Mouse (Mus musculus) layer of hippocampus, adult 18-20 months (tissue): ENCODE data around the gene Rbks. TPM values are rescaled to one million over a fixed set of nuclear protein-coding genes. Genes with fewer than 3 reads are reported as not detected.

Source experiments
- DNase-seq, 2 experiments: peaks; one replicate each; pipeline ENCODE4 v3.0.0; 2022; ENCODE audit warnings: low spot score in 2 of 2
- long read RNA-seq: library from polyadenylated mRNA; stranded (forward); transcript quantifications from one replicate; pipeline ENCODE4 v2.0.0, GENCODE M21; 2021
- total RNA-seq, 2 experiments: library from RNA; stranded (reverse); gene quantifications; 2 replicates each; pipeline ENCODE4 v1.2.3; 2021

Gene Rbks
- 1 to 10 TPM; 2.5 to 4.4 TPM for total RNA-seq
- long read RNA-seq = 0 reads

GRCm38 (mm10) chr5:31696971-31697643 lies at the start of gene Rbks:
Rbks (minus strand) TSS chr5:31697627.
- no peak for DNase-seq

GRCm38 (mm10) chr5:31742521-31743031 lies 45.1 kb upstream of the Rbks start:
- DNase-seq = no peak

- DNase-seq = no peak
Observed at GRCm38 (mm10) chr5:31741931-31742330, 44.5 kb upstream of the Rbks start.

- no peak for DNase-seq
Observed at GRCm38 (mm10) chr5:31732644-31733338, 35.4 kb upstream of the Rbks start.

- DNase-seq = no peak
Observed at GRCm38 (mm10) chr5:31727456-31727855, 30.0 kb upstream of the Rbks start.

GRCm38 (mm10) chr5:31725885-31726284 lies 28.5 kb upstream of the Rbks start:
- DNase-seq = no peak

- no peak for DNase-seq
Observed at GRCm38 (mm10) chr5:31724519-31724918, 27.1 kb upstream of the Rbks start.

- DNase-seq = no peak
Observed at GRCm38 (mm10) chr5:31715486-31716150, 18.2 kb upstream of the Rbks start.

GRCm38 (mm10) chr5:31713841-31714264 lies 16.4 kb upstream of the Rbks start:
- no peak for DNase-seq

GRCm38 (mm10) chr5:31713280-31713711 lies 15.9 kb upstream of the Rbks start:
- no peak for DNase-seq

GRCm38 (mm10) chr5:31709389-31709788 lies 12.0 kb upstream of the Rbks start:
- DNase-seq = no peak

GRCm38 (mm10) chr5:31706826-31707225 lies 9.4 kb upstream of the Rbks start:
- DNase-seq = no peak

- peak; percentile 72 to 90 for DNase-seq
Observed at GRCm38 (mm10) chr5:31704971-31705370, 7.5 kb upstream of the Rbks start.

- DNase-seq = no peak
Observed at GRCm38 (mm10) chr5:31699397-31699796, 2.0 kb upstream of the Rbks start.

GRCm38 (mm10) chr5:31698931-31699330 lies 1.5 kb upstream of the Rbks start:
- no peak for DNase-seq

GRCm38 (mm10) chr5:31698297-31698726 lies 885 bp upstream of the Rbks start:
- DNase-seq = peak; percentile 76 to 84

GRCm38 (mm10) chr5:31697644-31698296 lies 343 bp upstream of the Rbks start, which contains the start of gene Babam2:
Babam2 (plus strand) TSS chr5:31697684.
- DNase-seq = peak; percentile 85 to 93

GRCm38 (mm10) chr5:31693191-31693590 lies 4.2 kb downstream of the Rbks start:
- no peak for DNase-seq

- DNase-seq = no peak
Observed at GRCm38 (mm10) chr5:31687972-31688371, 9.5 kb downstream of the Rbks start.

- DNase-seq = no peak
Observed at GRCm38 (mm10) chr5:31686040-31686439, 11.4 kb downstream of the Rbks start.

- DNase-seq = no peak
Observed at GRCm38 (mm10) chr5:31682305-31682704, 15.1 kb downstream of the Rbks start.
